Mouse (Mus musculus) limb, embryonic 13.5 days (tissue): ENCODE data around the gene Usp17le. TPM values are rescaled to one million over a fixed set of nuclear protein-coding genes. Genes with fewer than 3 reads are reported as not detected.
"Not testable (repeated sequence)": the region's sequence is repeated elsewhere in the genome, so short reads cannot be mapped to it uniquely, and the experiment has no call there.

Experiments used
- ATAC-seq: fragments of 200-750 bp; cut with Nextera tagmentation; 2 replicates; pipeline ENCODE4 v1.8.0; 2017; ENCODE audit warnings: low read depth, moderate number of reproducible peaks, moderate TSS enrichment; ENCODE audit not compliant: low FRiP score
- H3K27ac ChIP-seq: fragments of 300-500 bp; sonication (generic); 2 replicates; pipeline ENCODE4 v1.5.1; 2015; ENCODE audit warnings: inconsistent platforms, mild to moderate bottlenecking, moderate library complexity
- H3K27me3 ChIP-seq: fragments of 300-500 bp; sonication (generic); 2 replicates; pipeline ENCODE4 v1.6.1; 2015; ENCODE audit warnings: mild to moderate bottlenecking, inconsistent platforms
- H3K36me3 ChIP-seq: fragments of 300-500 bp; sonication (generic); 2 replicates; pipeline ENCODE4 v1.6.1; 2015; ENCODE audit warnings: inconsistent platforms, mild to moderate bottlenecking, moderate library complexity
- H3K4me1 ChIP-seq: fragments of 300-500 bp; sonication (generic); 2 replicates; pipeline ENCODE4 v1.6.1; 2015; ENCODE audit warnings: inconsistent platforms
- H3K4me2 ChIP-seq: fragments of 300-500 bp; sonication (generic); replicated peaks from 2 replicates; pipeline ENCODE4 v1.6.1; 2015; ENCODE audit warnings: inconsistent platforms, mild to moderate bottlenecking, moderate library complexity
- H3K4me3 ChIP-seq: fragments of 300-500 bp; sonication (generic); 2 replicates; pipeline ENCODE4 v1.5.1; 2015; ENCODE audit warnings: moderate library complexity, mild to moderate bottlenecking, inconsistent platforms
- H3K9ac ChIP-seq: fragments of 300-500 bp; sonication (generic); 2 replicates; pipeline ENCODE4 v1.6.1; 2015; ENCODE audit warnings: mild to moderate bottlenecking, inconsistent platforms
- H3K9me3 ChIP-seq: fragments of 300-500 bp; sonication (generic); 2 replicates; pipeline ENCODE4 v1.6.1; 2016; ENCODE audit warnings: inconsistent platforms
- WGBS: fragments of 180-500 bp; shearing (Covaris S2); methylation state at CpG from one replicate; pipeline ENCODE4 v1.1.7; 2015; 5-methylcytosine and 5-hydroxymethylcytosine counted together
- polyA plus RNA-seq: library from polyadenylated mRNA; unstranded; fragments of >200 nt; fragmentation: Nextera tagmentation; extraction: Ambion mirVana; gene quantifications from 2 replicates; pipeline ENCODE4 v1.2.1, GENCODE M21; 2015

Gene Usp17le
- not detected in 2 replicates for polyA plus RNA-seq

- H3K4me2 ChIP-seq, H3K4me3 ChIP-seq, H3K36me3 ChIP-seq, H3K9ac ChIP-seq, H3K27me3 ChIP-seq, ATAC-seq, H3K27ac ChIP-seq, H3K9me3 ChIP-seq, H3K4me1 ChIP-seq: not testable (repeated sequence)
- 64% methylated on average over 2 of the region's 2 CpGs for WGBS
Measured at GRCm38 (mm10) chr7:104777370-104777769, at the start of gene Usp17le. Usp17le (minus strand) TSS chr7:104777470.

DNA sequence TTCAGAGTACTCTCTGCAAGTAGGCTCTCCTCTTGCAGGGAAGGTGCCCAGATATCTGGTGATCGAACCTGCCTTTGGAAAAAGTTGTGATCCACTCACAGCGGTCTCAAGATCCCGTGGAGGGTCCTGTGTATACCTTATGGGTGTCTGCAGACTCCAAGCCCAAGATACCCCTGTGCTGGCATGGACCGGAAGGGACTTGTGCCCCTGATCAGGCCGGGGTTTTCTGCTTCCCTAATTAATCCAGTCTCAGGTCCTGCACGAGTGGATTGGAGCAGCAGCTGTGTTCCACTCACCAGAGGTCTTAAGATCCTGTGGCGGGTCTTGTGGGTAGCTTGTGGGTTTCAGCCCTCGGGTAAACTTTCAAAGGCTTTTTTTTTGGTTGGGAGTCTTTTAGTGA, 33.1 kb upstream of the Usp17le start:
- not testable (repeated sequence) for H3K4me3 ChIP-seq, H3K4me1 ChIP-seq, H3K9me3 ChIP-seq, H3K9ac ChIP-seq, ATAC-seq, H3K27me3 ChIP-seq, H3K27ac ChIP-seq, H3K36me3 ChIP-seq, H3K4me2 ChIP-seq
- WGBS, result 86% methylated on average over 8 of the region's 8 CpGs

- H3K4me1 ChIP-seq, result no peaks in the 10 kb centered on the region
- WGBS, result 61% methylated on average over 1 of the region's 1 CpGs
- H3K9ac ChIP-seq, result no peak overlapping the region
- H3K4me3 ChIP-seq, result no peak overlapping the region
- no peak for ATAC-seq
- H3K27ac ChIP-seq, result no peak overlapping the region
- H3K36me3 ChIP-seq, result no peaks in the 10 kb centered on the region
- H3K4me2 ChIP-seq, result no peak overlapping the region
- no peaks in the 10 kb centered on the region for H3K27me3 ChIP-seq
- H3K9me3 ChIP-seq, result no peaks in the 10 kb centered on the region
Measured at GRCm38 (mm10) chr7:104790796-104791195, 13.5 kb upstream of the Usp17le start.

Other genes with a start within 250 kb of the Usp17le start
- gene Olfr651, start 227.3 kb downstream of the Usp17le start, polyA plus RNA-seq, result not detected in 2 replicates
- gene Olfr652, start 216.6 kb downstream of the Usp17le start, polyA plus RNA-seq, result not detected in 2 replicates
- not detected in 2 replicates for gene Olfr653, start 200.2 kb downstream of the Usp17le start, polyA plus RNA-seq
- gene Olfr654, start 190.4 kb downstream of the Usp17le start, polyA plus RNA-seq, result not detected in 2 replicates
- not detected in 2 replicates for gene Olfr655, start 175.7 kb downstream of the Usp17le start, polyA plus RNA-seq
- not detected in 2 replicates for gene Olfr656, start 163.5 kb downstream of the Usp17le start, polyA plus RNA-seq
- gene Olfr657, start 152.7 kb downstream of the Usp17le start, polyA plus RNA-seq, result not detected in 2 replicates
- gene Olfr658, start 130.2 kb downstream of the Usp17le start, polyA plus RNA-seq, result not detected in 2 replicates
- not detected in 2 replicates for gene Olfr659, start 110.7 kb downstream of the Usp17le start, polyA plus RNA-seq
- not detected in 2 replicates for gene Olfr661, start 91.0 kb downstream of the Usp17le start, polyA plus RNA-seq
- gene Usp17lb, start 65.1 kb upstream of the Usp17le start, polyA plus RNA-seq, result not detected in 2 replicates
- not detected in 2 replicates for gene Usp17la, start 79.5 kb upstream of the Usp17le start, polyA plus RNA-seq
- gene Olfr665, start 100.6 kb upstream of the Usp17le start, polyA plus RNA-seq, result not detected in 2 replicates
- gene Olfr666, start 118.5 kb upstream of the Usp17le start, polyA plus RNA-seq, result not detected in 2 replicates
- not detected in 2 replicates for gene Olfr667, start 144.0 kb upstream of the Usp17le start, polyA plus RNA-seq
- gene Olfr668, start 150.6 kb upstream of the Usp17le start, polyA plus RNA-seq, result not detected in 2 replicates
- gene Olfr669, start 156.8 kb upstream of the Usp17le start, polyA plus RNA-seq, result not detected in 2 replicates
- not detected in 2 replicates for gene Olfr670, start 185.2 kb upstream of the Usp17le start, polyA plus RNA-seq
- not detected in 2 replicates for gene Olfr671, start 201.7 kb upstream of the Usp17le start, polyA plus RNA-seq
- gene Olfr672, start 224.6 kb upstream of the Usp17le start, polyA plus RNA-seq, result not detected in 2 replicates